Mouse (Mus musculus) spleen, adult 2 months (tissue): ENCODE data around the gene Zmym6.

Experiments used
- CTCF ChIP-seq: fragments of 200-500 bp; IDR thresholded peaks from 2 replicates; pipeline ENCODE4 v1.5.1; 2011; ENCODE audit warnings: mild to moderate bottlenecking, inconsistent platforms; ENCODE audit not compliant: insufficient read depth, insufficient read length, insufficient replicate concordance; ENCODE audit errors: extremely low read depth
- POLR2A ChIP-seq: fragments of 200-500 bp; IDR thresholded peaks from 2 replicates; pipeline ENCODE4 v1.6.1; 2011; ENCODE audit warnings: low read depth, low read length, inconsistent platforms

DNA sequence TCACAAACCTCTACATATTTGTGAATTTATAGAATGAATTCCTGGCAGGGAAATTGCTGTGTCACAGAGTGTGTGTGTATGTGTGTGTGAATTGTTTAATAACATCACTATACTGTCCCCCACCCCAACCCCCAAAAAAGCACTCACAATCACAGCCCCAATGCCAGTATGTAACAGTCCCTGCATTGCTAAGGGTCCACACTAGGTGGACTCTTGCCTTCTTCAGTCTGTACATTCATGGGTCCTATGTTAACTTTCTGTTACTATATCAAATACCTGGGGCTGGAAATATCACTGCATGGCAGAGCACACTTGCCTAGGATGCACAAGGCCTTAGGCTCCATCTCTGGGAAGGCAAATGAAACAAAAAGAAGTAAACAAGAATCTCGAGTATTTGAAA lies 57.5 kb downstream of the Zmym6 start:
- no peak for TF ChIP-seq CTCF
- TF ChIP-seq POLR2A, result no peak
